Mouse (Mus musculus) adrenal gland, postnatal 10 days (tissue): Measurements from ENCODE around the gene Ushbp1. TPM values are rescaled to one million over a fixed set of nuclear protein-coding genes. Genes with fewer than 3 reads are reported as not detected.
A peak's percentile ranks its signal among the peaks of the same experiment; 100 is the strongest.
"Not testable (repeated sequence)": the region's sequence is repeated elsewhere in the genome, so short reads cannot be mapped to it uniquely, and the experiment has no call there.

Experiments used
- DNase-seq: peaks from one replicate; pipeline ENCODE4 v3.0.0; 2021; ENCODE audit warnings: mixed read lengths
- long read RNA-seq, 2 experiments: library from polyadenylated mRNA; stranded (forward); transcript quantifications; one replicate each; pipeline ENCODE4 v2.0.0; 2021
- total RNA-seq, 2 experiments: library from RNA; stranded (reverse); gene quantifications; 2 replicates each; pipeline ENCODE4 v1.2.3; 2021

The Ushbp1 gene
- total RNA-seq, result 10 to 100 TPM; 28.6 to 43.1 TPM
- long read RNA-seq, experiment 1, transcript Ushbp1-201 (13 exons, 2,438 nt), result major isoform, 10 of 57 reads
- long read RNA-seq, experiment 1, partial matches to known transcripts, result 20 of 57 reads
- long read RNA-seq, experiment 1, other reads (novel, unspliced or antisense), result 27 of 57 reads
- long read RNA-seq, experiment 2, transcript Ushbp1-201 (13 exons, 2,438 nt), result major isoform, 17 of 65 reads
- long read RNA-seq, experiment 2, partial matches to known transcripts, result 10 of 65 reads
- long read RNA-seq, experiment 2, other reads (novel, unspliced or antisense), result 38 of 65 reads

DNA sequence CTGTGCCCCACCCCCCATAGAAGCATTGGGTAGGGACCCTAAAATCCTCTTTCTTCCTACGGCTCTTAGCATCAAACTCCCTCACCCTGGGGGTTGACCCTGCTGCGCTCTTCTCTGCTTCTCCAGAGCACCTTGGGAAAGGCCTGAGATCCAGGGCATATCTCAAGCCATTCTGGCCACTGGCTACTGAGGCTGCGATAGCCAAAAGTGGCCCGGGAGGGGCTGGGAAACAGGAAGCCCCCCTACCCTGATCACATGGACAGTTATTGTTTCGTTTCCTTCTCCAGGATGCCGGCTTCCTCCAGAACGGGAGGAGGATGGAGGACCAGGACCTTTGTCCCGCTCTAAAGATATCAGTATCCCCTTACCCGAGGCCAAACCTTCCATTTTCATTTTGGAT lies at the start of gene Ushbp1:
Gene Ushbp1 (minus strand): TSS at position 174 of the 400 bp plus-strand sequence.
- DNase-seq, result peak; percentile 50

DNA sequence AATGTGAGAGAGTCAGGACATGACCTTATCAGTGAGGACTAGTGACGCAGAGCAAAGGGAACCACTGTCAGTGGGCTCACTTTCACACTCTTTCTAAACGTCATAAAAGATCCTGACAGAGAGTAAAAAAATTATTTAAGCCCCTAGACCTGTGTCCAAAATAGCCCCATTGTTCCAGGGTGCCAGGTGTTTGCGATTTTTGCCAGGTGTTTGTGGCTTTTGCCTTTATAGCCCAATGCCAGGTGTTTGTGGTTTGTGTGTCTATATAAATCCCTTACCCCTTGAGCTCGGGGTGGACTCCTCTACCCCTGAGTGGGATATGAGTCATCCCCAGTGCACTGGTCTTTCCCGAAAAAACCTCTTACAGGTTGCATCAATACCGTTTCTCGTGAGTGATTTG lies 49.5 kb upstream of the Ushbp1 start:
- DNase-seq, result no peak

DNA sequence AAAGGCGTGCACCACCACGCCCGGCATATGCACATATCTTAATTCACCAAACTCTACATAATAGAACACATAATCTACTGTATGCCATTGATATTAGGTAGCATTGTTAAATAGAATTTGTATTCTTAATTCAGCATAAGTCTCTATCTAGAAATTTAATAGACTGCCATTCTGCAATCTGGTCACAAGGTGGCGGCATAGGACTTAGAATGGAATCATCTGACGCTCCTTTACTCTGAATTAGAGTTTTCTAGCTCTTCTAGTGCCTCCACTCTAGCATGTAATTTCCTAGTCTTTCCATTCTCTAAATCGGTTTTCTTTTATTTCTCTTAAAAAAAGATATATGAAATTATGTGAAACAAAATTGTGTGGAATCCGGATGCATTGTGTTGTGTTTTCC lies 45.8 kb upstream of the Ushbp1 start:
- DNase-seq, result peak; percentile 71

DNA sequence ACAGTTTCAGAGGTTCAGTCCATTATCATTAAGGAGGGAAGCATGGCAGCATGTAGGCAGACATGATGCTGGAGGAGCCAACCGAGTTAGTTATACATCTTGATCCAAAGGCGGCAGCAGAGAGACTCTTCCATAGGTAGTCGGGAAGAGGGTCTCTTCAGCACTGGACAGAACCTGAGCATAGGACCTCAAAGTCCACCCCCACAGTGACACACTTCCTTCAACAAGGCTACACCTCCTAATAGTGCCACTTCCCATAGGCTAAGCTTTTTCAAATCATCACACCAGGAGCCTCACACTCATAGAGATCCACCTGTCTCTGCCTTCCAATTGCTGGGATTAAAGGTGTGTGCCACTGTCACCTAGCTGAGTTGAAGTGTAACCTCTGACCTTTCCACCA lies 41.4 kb upstream of the Ushbp1 start:
- DNase-seq, result no peak

DNA sequence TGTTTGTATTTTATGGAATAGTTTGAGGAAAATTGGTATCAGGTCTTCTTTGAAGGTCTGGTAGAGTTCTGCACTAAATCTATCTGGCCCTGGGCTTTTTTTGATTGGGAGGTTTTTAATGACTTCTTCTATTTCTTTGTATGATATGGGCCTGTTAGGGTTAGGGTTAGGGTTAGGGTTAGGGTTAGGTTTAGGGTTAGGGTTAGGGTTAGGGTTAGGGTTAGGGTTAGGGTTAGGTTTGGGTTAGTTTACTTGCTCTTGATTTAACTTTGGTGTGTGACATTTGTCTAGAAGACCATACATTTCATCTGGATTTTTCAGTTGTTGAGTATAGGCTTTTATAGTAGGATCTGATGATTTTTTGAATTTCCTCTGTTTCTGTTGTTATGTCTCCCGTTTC lies 37.3 kb upstream of the Ushbp1 start:
- not testable (repeated sequence) for DNase-seq

DNA sequence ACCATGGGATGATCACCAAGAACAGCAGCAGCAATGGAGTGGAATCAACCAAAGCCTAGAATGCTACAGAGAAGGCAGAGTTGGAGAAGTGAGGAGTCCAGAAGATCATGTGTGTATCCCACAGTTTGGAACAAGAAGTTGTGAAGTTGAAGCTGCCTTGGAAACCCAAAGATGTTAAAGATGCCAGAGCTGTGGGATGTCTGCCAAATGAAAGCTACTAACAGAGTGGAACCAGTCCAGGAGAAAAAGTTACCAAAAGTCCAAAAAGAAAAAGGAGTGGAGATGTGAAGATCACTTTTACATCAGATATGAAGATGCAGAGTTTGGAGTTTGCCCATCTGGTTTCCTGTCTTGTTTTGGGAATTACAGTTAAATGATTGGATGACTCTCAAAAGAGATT lies 26.5 kb upstream of the Ushbp1 start:
- no peak for DNase-seq

DNA sequence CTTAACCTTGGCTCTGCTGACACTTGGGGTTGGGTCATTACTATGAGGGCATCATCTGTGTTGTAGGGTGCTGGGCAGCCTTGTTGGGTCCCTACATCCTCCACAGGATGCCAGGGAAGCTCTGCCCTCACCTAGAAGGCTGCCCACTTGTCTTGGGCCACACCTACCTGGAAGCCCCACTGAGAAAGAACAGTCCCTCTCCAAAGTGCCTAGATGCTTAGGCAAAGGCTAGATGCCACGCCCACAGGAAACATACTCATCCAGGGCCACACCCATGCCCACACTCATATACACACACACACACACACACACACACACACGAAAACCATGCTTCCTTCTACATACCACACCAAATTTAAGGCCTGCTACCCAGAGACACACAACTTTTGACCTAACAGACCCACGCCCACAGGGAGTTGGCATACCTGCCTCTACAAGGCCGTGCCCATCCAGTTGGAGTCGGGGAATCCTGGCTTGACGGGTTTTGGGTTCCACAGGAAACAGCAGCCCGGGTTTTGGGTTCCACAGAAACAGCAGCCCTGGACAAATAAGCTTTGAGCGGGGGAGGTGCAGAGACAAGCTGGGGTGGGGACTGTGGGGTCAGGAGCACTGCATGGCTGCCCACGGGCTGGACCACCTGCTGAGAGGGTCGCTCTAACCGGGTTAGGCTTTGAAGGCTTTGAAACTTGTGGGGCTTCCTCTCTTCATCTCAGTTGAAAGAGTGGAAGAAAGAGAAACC lies 16.1 kb upstream of the Ushbp1 start:
- DNase-seq, result no peak

DNA sequence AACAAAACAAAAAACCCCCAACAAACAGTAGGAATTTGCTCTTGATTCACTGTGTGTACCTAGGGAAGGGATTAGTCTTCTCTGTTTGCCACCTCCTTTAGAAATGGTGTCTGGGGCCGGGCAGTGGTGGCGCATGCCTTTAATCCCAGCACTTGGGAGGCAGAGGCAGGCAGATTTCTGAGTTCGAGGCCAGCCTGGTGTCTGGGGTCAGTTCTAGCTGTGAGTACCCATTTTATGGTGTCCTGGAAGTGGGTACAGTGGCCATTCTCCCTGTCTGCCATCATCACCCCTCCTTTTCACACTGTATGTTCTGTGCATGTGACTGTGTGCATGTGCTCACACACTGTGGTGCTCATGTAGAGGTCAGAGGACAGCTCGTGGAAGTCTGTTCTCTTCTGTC lies 12.6 kb upstream of the Ushbp1 start:
- no peak for DNase-seq

DNA sequence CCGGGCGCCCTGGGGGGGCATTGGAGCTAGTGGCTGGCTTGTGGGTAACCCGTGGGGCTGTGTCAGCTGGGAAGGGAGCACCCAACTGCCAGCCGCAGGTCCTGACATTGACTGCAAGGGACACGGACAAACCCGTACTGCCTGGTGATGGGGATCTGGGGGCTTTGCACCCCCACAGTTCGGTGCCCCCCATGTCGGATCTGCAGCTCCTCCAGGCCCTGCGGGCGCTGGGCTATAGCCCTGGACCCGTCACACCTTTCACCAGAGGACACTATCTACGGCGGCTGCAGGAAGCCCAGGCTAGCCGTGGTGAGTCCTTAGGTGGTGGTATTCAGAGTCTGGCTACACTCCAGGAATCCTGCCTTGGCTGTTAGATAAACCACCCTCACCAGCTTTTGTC lies 11.8 kb upstream of the Ushbp1 start:
- no peak for DNase-seq

DNA sequence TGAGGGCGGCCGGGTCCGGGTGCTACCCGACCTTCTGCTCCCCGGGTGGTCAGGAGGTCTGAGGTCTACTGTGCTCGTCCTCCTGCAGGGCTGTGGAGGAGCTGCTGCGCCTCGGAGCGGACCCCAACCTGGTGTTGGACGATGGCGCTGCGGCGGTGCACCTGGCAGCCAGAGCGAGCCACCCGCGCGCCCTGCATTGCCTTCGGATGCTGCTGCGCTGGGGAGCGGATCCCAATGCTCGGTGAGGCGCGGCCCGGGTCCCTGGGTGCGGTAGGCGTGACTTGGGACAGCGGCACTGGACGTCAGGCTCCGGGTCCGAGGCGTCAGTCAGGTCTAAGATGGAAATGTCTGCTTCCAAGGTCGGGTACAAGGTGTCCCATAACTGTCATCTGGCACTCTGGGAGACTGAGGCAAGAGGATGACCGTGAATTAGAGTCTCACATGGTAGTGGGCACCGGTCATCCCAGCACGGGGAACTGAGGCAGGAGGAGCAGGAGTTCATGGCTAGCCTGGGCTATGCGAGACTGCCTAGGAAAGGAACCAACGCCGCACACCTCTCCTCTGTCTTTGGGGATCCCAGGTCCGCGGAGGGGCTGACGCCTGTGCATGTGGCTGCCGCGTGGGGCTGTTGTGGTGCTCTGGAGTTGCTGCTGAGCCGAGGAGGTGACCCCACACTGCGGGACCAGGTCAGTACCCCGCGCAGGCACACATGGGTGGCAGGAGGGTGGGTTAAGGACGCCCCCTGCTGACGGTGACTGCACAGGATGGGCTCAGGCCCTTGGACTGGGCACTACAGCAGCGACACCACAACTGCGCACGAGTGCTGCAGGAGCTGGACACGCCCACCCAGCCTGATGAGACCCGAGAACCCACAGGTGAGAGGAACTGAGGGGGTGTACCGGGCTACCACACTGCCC lies 10.8 kb upstream of the Ushbp1 start:
- peak; percentile 83 for DNase-seq

DNA sequence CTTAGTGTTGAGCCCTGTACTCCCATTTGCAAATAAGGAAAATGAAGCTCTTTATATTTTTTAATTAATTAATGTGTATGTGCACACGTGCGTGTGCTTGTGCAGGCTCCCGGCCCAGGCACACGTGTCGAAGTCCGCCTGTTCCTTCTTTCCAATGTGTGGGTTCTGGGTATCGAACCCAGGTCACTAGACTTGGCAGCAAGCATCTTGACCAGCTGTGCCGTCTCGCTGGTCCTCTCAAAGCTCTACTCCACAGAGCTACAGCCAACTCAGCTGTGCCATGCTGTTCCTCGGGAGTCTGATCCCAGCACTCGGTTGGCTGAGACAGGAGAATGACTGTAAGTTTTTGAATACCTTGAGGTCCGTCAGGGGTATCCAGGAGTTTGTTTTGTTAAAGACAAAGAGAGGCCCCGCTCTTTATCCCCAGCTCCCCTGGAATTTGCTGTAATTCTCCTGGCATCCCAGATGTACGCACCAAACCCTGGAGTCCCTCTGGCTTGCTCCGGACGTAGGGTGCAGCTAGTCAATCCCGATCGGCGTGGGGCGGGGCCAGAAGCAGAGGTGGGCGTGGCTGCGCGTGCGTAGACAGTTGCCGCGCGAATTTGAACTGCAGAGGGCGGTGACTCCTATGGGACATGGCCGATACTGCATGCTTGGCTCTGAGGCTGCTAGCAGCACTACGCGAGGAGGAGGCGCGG lies 9.9 kb upstream of the Ushbp1 start, which contains the start of gene Ankle1:
Gene Ankle1 (plus strand): TSS at position 610 of the 698 bp plus-strand sequence.
- peak; percentile 99 for DNase-seq

DNA sequence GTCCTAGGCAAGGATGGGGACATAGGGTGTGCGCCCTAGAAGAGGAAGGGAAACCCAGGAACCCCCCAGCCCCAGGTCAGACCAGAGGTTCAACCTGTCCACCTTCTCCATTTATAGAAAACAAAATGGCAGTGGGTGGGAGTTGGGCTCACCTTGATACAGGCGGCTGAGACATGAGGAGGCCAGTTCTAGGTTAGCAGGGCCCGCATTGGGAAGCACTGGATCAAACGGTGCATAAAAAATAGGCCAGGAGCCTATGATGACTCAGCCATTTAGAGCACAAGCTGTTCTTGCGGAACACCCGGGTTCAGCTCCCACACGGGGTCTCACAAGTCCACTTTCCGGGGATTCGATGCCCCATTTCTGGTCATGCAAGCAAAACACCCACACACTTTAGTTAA lies 9.3 kb upstream of the Ushbp1 start:
- DNase-seq, result no peak

DNA sequence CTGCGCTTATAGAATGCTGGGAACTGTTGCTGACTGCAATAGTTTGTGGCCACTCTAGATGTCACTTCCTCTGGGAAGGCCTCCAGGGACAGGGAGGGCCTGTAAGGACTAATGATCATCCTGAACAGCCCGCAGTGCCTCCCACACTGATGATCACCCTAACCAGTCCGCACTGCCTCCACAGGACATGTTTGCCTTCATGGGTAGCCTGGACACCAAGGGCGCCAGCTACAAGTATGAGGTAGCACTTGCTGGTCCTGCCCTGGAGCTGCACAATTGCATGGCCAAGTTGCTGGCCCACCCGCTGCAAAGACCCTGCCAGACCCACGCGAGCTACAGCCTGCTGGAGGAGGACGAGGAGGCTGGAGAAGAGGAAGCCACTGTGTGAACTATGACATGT lies 8.4 kb upstream of the Ushbp1 start:
- no peak for DNase-seq

DNA sequence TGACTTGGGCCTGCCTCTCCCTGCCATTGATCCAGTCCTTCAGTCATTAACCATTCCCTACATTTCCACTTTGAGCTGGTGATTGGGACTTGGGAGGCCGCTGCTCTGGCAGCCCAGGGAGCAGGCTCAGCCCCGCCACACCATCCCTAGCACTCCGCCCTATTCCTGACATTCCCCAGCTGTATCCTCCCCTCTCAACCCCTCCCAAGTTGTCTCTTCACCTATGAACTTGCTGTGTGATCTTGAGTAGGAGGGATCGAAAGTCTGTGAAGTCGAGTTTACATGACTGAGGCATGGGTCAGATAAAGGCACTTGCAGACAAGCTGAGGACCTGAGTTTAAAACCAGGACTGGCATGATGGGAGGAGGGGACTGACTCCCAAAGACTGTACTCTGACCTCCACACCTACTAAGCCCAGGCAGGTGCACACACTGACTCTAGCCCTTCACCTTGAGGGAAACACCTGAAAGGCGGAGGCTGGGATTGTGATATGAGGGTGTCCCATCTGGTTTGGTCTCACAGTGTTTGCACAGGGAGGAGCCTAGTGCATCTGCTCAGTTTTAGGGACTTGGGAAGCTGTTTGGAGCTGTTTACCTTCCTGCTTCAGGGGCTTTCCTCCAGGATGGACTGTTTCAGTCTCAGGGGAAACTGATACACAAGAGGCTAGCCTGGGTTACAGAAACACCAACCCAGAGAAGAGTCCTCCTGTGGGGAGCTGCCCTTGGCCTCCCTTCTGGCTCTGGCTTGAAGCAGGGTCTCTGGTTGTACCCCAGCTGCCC lies 7.7 kb upstream of the Ushbp1 start:
- no peak for DNase-seq

DNA sequence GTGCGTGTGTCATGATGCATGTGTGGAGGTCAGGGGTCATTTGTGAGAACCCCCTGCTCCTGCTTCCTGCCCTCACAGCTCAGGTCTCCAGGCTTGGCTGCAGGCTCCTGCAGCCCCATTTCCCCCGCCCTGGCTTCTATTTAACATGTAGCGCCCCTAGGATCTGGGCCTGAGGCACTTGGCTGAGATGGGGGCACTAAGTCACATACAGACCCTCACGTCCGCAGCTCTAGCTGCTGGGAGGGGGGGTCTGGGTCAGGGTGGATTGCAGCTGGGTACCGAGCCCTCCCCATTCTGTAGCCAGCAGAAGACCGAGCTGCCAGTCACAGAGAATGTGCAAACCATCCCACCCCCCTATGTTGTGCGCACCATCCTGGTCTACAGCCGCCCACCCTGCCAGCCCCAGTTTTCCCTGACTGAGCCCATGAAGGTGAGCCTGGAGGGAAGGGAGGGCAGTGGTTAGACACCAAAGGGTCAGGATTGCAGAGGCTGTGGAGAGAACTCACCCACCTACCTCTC lies 6.9 kb upstream of the Ushbp1 start:
- DNase-seq, result no peak

DNA sequence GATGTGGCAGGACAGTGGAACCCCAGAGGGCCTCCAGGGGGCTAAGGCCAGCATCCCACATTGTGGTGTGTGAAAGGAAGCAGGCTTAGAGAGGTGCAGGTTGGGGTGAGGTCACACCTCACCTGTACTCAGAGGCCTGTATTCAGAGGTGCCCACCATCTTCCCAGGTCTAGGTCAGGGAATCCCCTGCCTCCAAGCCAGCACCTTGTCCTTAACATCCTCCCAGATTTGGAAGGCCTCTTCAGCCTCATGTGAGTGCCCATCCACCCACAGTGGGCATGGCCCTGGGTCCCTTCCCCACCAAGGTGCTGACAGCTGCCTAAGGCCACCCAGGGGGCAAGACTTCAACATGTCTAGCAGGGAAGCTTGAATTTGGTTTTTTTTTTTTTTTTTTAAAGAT lies 5.9 kb upstream of the Ushbp1 start:
- no peak for DNase-seq

DNA sequence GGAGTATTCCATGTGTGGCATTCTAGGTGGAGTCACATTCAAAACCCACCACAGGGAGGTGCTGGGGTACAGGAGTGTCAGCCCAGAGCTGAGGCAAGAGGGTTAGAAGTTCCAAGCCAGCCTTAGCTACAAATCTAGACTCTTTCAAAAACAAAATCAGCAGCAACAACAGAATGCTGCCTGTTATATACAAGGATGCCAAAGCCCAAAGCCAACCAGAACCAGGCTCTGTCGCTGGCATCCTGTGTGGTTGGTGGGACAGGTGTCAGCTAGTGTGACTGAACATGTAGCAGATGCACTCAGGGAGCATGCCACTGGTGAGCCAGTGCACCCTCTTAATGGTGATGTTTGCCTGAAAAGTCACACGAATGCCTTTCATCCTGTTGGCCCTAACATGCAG lies 5.2 kb upstream of the Ushbp1 start:
- no peak for DNase-seq

DNA sequence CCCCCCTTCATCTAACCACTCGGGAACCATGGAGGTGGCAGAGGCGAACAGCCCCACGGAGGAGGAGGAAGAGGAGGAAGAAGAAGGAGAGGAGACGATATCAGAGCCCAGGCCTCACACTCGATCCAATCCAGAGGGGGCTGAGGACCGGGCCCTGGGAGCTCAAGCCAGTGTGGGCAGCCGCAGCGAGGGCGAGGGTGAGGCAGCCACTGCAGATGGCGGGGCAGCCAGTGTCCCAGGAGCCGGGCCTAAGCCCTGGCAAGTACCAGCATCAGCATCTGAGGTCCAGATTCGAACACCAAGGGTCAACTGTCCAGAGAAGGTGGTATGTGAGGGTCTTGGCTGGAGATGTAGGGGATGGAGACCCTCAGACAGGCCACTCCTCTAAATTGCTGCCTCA lies 2.1 kb upstream of the Ushbp1 start:
- DNase-seq, result peak; percentile 5

DNA sequence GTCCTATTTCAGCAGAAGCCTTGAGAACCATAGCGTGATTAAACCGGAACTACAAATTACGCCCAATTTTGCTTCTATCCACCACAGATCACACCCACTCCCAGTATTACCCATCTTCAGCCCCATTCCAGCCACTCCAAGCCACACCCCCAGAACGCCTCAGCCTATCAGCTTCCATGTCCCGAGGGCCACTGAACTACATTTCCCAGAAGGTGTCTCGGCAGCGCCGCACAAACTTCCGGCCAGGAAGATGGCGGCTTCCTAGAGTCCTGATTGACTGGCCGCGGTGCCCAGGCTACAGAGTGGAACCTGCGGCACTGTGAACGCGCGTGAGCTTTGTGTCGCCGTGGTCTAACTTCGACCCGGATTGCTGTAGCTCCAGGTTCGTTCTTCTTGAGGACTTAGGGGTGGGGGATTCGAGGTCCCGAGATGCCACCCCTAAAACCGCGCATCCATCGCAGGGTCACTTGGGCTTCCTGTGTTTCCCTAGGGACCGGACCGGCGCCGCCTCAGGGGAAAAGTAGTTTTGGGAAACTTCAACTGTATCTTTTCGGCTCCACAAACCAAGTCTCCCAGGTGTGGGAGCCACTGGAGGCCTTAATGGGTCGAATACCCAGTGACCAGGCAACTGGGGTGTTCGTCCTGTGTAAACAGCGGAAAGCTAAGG lies 1.2 kb upstream of the Ushbp1 start, which contains the start of gene Babam1:
Gene Babam1 (plus strand): TSS at position 223 of the 667 bp plus-strand sequence.
- DNase-seq, result peak; percentile 93

DNA sequence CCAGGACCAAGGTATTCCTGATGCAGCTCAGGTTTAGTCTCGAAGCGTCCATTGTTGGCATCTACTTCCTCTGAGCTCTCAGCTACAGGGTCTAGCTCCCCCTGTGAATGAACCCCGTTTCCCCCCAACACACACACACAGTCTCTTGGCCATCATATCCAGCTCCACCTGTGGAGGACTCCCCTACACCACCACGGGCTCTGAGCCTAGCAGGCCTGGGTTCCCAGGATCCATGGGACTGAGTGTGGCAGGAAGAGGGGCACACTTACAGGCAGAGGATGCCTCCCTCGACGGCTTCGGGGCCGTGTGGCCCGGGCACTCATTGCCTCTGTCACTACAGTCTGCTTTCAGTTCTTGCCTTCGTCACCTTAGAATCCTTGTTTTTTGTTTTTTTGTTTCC lies 531 bp downstream of the Ushbp1 start:
- DNase-seq, result no peak
